Mouse (Mus musculus) intestine, embryonic 15.5 days (tissue): ENCODE measurements at regions not wholly inside any gene's neighbourhood (a gene's known extent, or its start where the extent isn't known, plus 50 kb on each side); places are given as distances from the start of the nearest gene placed in this dataset.
A peak's percentile ranks its signal among the peaks of the same experiment; 100 is the strongest.

Experiments used
- ATAC-seq: fragments of 200-750 bp; cut with Nextera tagmentation; 2 replicates; pipeline ENCODE4 v1.8.0; 2017; ENCODE audit warnings: moderate TSS enrichment, moderate library complexity
- H3K27ac ChIP-seq: fragments of 300-500 bp; sonication (generic); 2 replicates; pipeline ENCODE4 v1.5.1; 2015; ENCODE audit warnings: mild to moderate bottlenecking, inconsistent platforms
- H3K27me3 ChIP-seq: fragments of 300-500 bp; sonication (generic); replicated peaks from 2 replicates; pipeline ENCODE4 v1.6.1; 2015; ENCODE audit warnings: inconsistent platforms
- H3K36me3 ChIP-seq: fragments of 300-500 bp; sonication (generic); 2 replicates; pipeline ENCODE4 v1.6.1; 2015; ENCODE audit warnings: inconsistent platforms
- H3K4me1 ChIP-seq: fragments of 300-500 bp; sonication (generic); replicated peaks from 2 replicates; pipeline ENCODE4 v1.6.1; 2015; ENCODE audit warnings: inconsistent platforms
- H3K4me2 ChIP-seq: fragments of 300-500 bp; sonication (generic); replicated peaks from 2 replicates; pipeline ENCODE4 v1.6.1; 2015; ENCODE audit warnings: mild to moderate bottlenecking, inconsistent platforms
- H3K4me3 ChIP-seq: fragments of 300-500 bp; sonication (generic); replicated peaks from 2 replicates; pipeline ENCODE4 v1.5.1; 2015; ENCODE audit warnings: inconsistent platforms
- H3K9ac ChIP-seq: fragments of 300-500 bp; sonication (generic); 2 replicates; pipeline ENCODE4 v1.6.1; 2015; ENCODE audit warnings: inconsistent platforms
- H3K9me3 ChIP-seq: fragments of 300-500 bp; sonication (generic); 2 replicates; pipeline ENCODE4 v1.6.1; 2016; ENCODE audit warnings: inconsistent platforms
- WGBS: fragments of 180-500 bp; shearing (Covaris S2); methylation state at CpG from one replicate; pipeline ENCODE4 v1.1.7; 2015; 5-methylcytosine and 5-hydroxymethylcytosine counted together

- Histone ChIP-seq H3K27me3 (no peaks in the 10 kb centered on the region), H3K9me3 (no peaks in the 10 kb centered on the region), H3K4me2 (no peak overlapping the region), H3K9ac (no peak overlapping the region), H3K4me3 (no peak overlapping the region), H3K36me3 (no peaks in the 10 kb centered on the region), H3K27ac (no peak overlapping the region), H3K4me1 (no peaks in the 10 kb centered on the region)
- 82% methylated on average over 3 of the region's 3 CpGs for WGBS
- no peak for ATAC-seq
Observed at GRCm38 (mm10) chr11:25538641-25539258, 671.8 kb downstream of the 5730522E02Rik start.

- no peaks in the 10 kb centered on the region for H3K36me3 ChIP-seq
- no peaks in the 10 kb centered on the region for H3K27me3 ChIP-seq
- no peaks in the 10 kb centered on the region for H3K9me3 ChIP-seq
- no peak overlapping the region for H3K4me2 ChIP-seq
- H3K4me3 ChIP-seq: no peak overlapping the region
- no peak overlapping the region for H3K9ac ChIP-seq
- H3K4me1 ChIP-seq: no peaks in the 10 kb centered on the region; the same call in 1 of the 2 replicates
- H3K27ac ChIP-seq: no peak overlapping the region
- peak; percentile 69; the same call in 1 of the 2 replicates for ATAC-seq
- WGBS: 35% methylated on average over 7 of the region's 7 CpGs
Observed at GRCm38 (mm10) chr11:25536069-25536468, 674.5 kb downstream of the 5730522E02Rik start.

- Histone ChIP-seq H3K27ac (no peak overlapping the region), H3K4me2 (no peak overlapping the region), H3K9me3 (no peaks in the 10 kb centered on the region), H3K4me1 (no peaks in the 10 kb centered on the region; the same call in 1 of the 2 replicates), H3K36me3 (no peaks in the 10 kb centered on the region), H3K4me3 (no peak overlapping the region), H3K27me3 (no peaks in the 10 kb centered on the region), H3K9ac (no peak overlapping the region)
- WGBS: 32% methylated on average over 2 of the region's 2 CpGs
- no peak for ATAC-seq
Observed at GRCm38 (mm10) chr11:25533081-25533480, 677.5 kb downstream of the 5730522E02Rik start.

GRCm38 (mm10) chr11:25531668-25532398 is 678.7 kb downstream of the 5730522E02Rik start:
- Histone ChIP-seq H3K27ac (no peak overlapping the region), H3K36me3 (no peaks in the 10 kb centered on the region), H3K9ac (no peak overlapping the region), H3K4me2 (no peak overlapping the region), H3K27me3 (no peaks in the 10 kb centered on the region), H3K4me3 (no peak overlapping the region), H3K9me3 (no peaks in the 10 kb centered on the region), H3K4me1 (no peaks in the 10 kb centered on the region; the same call in 1 of the 2 replicates)
- WGBS: 65% methylated on average over 9 of the region's 9 CpGs
- no peak for ATAC-seq

DNA sequence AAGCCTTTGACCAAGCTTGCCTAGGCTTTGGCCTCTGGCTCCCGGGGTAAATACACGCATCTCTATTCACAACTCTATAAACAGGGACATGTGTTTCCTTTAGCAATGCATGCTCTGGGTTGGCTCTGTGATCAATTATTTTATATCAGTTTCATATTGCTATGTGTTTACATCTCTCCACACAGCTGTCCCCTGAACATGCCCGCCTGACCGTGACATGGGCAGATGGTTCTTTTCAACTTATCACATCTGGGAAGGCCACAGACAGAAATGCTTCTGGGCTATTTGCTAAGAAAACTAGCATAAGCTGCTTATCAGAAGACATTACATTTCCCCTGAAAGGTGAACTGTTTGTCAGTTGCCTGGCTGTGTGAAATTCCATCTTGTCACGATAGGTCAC is 682.5 kb downstream of the 5730522E02Rik start:
- WGBS: 59% methylated on average over 5 of the region's 5 CpGs
- Histone ChIP-seq H3K27ac (no peak overlapping the region), H3K9ac (no peak overlapping the region), H3K4me3 (no peak overlapping the region), H3K4me2 (no peak overlapping the region), H3K36me3 (no peaks in the 10 kb centered on the region), H3K4me1 (no peaks in the 10 kb centered on the region; the same call in 1 of the 2 replicates), H3K9me3 (no peaks in the 10 kb centered on the region), H3K27me3 (no peaks in the 10 kb centered on the region)
- no peak for ATAC-seq

GRCm38 (mm10) chr11:25518903-25519302 is 691.7 kb downstream of the 5730522E02Rik start:
- 75% methylated on average over 2 of the region's 2 CpGs for WGBS
- ATAC-seq: no peak

DNA sequence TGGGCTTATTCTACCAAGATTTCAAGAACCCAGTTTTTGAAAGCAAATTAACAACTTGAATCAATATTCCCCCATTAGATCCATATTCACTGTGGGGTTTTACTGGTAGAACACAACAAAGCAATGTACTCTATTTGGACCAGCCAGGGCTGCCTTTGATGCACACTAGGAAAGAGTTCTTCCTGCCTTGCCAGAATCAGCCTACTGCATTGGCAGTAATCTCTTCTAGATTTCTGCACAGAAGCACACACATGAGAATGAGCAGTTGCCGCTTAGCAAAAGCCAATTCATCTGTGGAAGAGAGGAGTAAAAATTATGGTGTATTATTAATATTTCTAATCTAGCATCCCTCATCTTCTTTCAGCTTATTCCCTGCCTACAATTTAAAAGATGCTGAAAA is 692.4 kb downstream of the 5730522E02Rik start:
- no peak for ATAC-seq
- Histone ChIP-seq H3K4me2 (no peak overlapping the region), H3K4me1 (no peaks in the 10 kb centered on the region), H3K4me3 (no peak overlapping the region), H3K27ac (no peak overlapping the region), H3K27me3 (no peaks in the 10 kb centered on the region), H3K9ac (no peak overlapping the region), H3K9me3 (no peaks in the 10 kb centered on the region), H3K36me3 (no peaks in the 10 kb centered on the region)
- WGBS: 100% methylated on average over 1 of the region's 1 CpGs

More at GRCm38 (mm10) chr11:25518903-25519302, 691.7 kb downstream of the 5730522E02Rik start:
- Histone ChIP-seq H3K27me3 (no peaks in the 10 kb centered on the region), H3K9me3 (no peaks in the 10 kb centered on the region), H3K4me1 (no peaks in the 10 kb centered on the region), H3K9ac (no peak overlapping the region), H3K4me2 (no peak overlapping the region), H3K4me3 (no peak overlapping the region), H3K36me3 (no peaks in the 10 kb centered on the region), H3K27ac (no peak overlapping the region)

DNA sequence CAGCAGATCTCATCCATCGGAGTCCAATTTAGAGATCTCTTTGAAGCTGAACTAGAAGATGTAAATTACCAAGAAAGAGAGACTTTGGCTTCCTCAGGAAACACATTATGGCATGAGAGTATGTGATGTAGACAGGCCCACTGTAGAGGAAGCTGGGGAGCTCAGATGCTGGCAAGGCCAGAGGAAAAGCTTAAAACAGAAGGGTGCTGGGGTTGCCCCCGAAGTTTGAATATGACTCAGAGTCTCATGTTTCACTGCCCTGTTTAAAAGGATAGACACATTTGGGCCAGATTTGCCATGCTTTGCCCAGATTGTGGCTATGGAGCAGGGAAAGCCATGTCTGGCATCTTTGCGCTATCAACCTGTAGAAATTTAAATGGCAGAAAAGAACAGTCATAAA is 705.1 kb downstream of the 5730522E02Rik start:
- H3K27ac ChIP-seq: no peak overlapping the region
- no peak overlapping the region for H3K4me3 ChIP-seq
- no peak for ATAC-seq
- no peak overlapping the region for H3K9ac ChIP-seq
- no peaks in the 10 kb centered on the region for H3K27me3 ChIP-seq
- no peak overlapping the region for H3K4me2 ChIP-seq
- H3K9me3 ChIP-seq: no peaks in the 10 kb centered on the region
- 89% methylated on average over 3 of the region's 3 CpGs for WGBS
- H3K36me3 ChIP-seq: no peaks in the 10 kb centered on the region
- H3K4me1 ChIP-seq: no peaks in the 10 kb centered on the region

GRCm38 (mm10) chr11:25473682-25474365 is 736.7 kb downstream of the 5730522E02Rik start:
- Histone ChIP-seq H3K9me3 (no peaks in the 10 kb centered on the region), H3K9ac (no peak overlapping the region), H3K4me3 (no peak overlapping the region), H3K36me3 (no peaks in the 10 kb centered on the region), H3K27ac (no peak overlapping the region), H3K4me2 (no peak overlapping the region), H3K4me1 (no peaks in the 10 kb centered on the region), H3K27me3 (no peaks in the 10 kb centered on the region)
- ATAC-seq: no peak
- 56% methylated on average over 2 of the region's 2 CpGs for WGBS

- WGBS: 85% methylated on average over 6 of the region's 6 CpGs
- Histone ChIP-seq H3K4me2 (no peak overlapping the region), H3K27me3 (no peaks in the 10 kb centered on the region), H3K27ac (no peak overlapping the region), H3K4me1 (no peaks in the 10 kb centered on the region), H3K4me3 (no peak overlapping the region), H3K36me3 (no peaks in the 10 kb centered on the region), H3K9ac (no peak overlapping the region), H3K9me3 (no peaks in the 10 kb centered on the region)
- no peak for ATAC-seq
Observed at GRCm38 (mm10) chr11:25469819-25470218, 740.7 kb downstream of the 5730522E02Rik start.

GRCm38 (mm10) chr11:25437206-25437605 is 773.4 kb downstream of the 5730522E02Rik start:
- Histone ChIP-seq H3K4me2 (no peak overlapping the region), H3K4me1 (no peaks in the 10 kb centered on the region), H3K27ac (no peak overlapping the region), H3K9ac (no peak overlapping the region), H3K27me3 (no peaks in the 10 kb centered on the region), H3K36me3 (no peaks in the 10 kb centered on the region), H3K4me3 (no peak overlapping the region), H3K9me3 (no peaks in the 10 kb centered on the region)
- ATAC-seq: no peak
- 69% methylated on average over 1 of the region's 1 CpGs for WGBS

DNA sequence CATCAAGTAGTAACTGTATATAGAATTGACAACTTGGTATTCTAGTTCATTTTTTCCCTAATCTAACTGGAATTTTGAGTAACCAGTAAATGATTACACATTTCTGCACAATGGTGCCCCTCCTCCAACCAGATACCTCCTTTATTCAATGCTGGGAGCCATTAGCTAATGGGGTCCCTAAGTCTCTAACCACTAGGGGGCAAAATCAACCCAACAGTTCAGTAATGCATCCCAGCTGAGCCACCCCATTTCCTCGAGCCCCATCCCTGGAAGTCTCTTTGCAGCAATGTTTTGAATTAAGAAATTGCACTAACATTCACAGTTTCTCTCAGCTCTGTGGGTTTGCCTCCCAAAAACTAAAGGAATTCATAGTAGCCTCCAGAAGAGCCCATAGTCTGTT is 774.9 kb downstream of the 5730522E02Rik start:
- WGBS: 35% methylated on average over 1 of the region's 1 CpGs
- no peak for ATAC-seq

More for the DNA sequence above, 774.9 kb downstream of the 5730522E02Rik start:
- Histone ChIP-seq H3K4me2 (no peak overlapping the region), H3K36me3 (no peaks in the 10 kb centered on the region), H3K4me3 (no peak overlapping the region), H3K9ac (no peak overlapping the region), H3K27me3 (no peaks in the 10 kb centered on the region), H3K27ac (no peak overlapping the region), H3K4me1 (no peaks in the 10 kb centered on the region), H3K9me3 (no peaks in the 10 kb centered on the region)
